Mouse (Mus musculus): ENCODE results near the gene Cbx8. TPM values are rescaled to one million over a fixed set of nuclear protein-coding genes. Genes with fewer than 3 reads are reported as not detected.

Gene Cbx8
- polyA plus RNA-seq, 1 experiment from 2014 or later, result 7.7 TPM

DNA sequence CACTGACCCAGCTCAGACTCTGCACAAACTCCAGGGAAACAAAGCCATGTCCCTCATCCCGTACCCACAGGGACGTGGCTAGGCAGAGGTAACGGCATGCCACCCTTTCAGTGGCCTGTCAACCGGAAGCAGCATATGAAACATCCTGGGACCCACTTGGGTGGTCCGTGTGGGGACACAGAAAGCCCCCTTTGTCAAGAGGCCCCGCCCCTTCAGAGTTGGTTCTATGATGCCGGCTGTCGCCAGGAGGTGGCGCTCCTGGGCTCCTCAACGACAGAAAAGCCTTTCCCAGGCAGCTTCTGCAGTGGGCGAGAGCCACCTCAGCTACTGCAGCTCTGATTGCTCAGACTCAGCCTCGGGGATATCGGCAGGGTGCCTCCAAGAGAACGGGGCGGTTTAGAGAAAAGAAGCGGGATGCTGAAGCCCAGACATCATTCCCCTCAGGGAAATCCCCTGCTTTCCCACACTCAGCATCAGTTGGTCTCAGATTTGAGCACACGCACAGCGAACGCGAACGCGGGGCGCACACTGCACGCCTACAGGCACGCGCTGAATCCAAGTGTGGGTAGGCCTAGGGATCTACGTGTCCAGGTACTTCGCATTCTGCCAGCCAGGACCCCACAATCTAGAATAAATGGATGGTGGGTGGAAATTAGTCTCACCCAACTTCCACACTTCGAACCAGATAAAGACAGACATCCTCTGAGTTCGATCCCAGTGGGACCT is 42.1 kb downstream of the Cbx8 start:
- peak; percentile 96 for DNase-seq (ENCODE audit: low spot score)
- Histone ChIP-seq H3K27me3 (replicated peaks; ENCODE audit: control insufficient read depth, insufficient read depth, low read length) (peaks cover 18% of the 10 kb centered on the region; the same call in 1 of the 2 replicates), H3K4me1 (replicated peaks; ENCODE audit: control insufficient read depth, insufficient read depth, low read length) (peaks cover 8% of the 10 kb centered on the region; the same call in 1 of the 2 replicates), H3K27ac (ENCODE audit: low read depth) (no peak overlapping the region), H3K4me2 (ENCODE audit: low read length) (peak overlapping the region; percentile 39; the same call in 1 of the 2 replicates), H3K9me3 (ENCODE audit: control insufficient read depth, low read length) (no peaks in the 10 kb centered on the region), H3K36me3 (ENCODE audit: control insufficient read depth, insufficient read depth, low read length) (no peaks in the 10 kb centered on the region), H3K9ac (ENCODE audit: low read length) (no peak overlapping the region), H3K4me3 (ENCODE audit: low read depth, low read length) (0 out of 2 replicates have a peak overlapping the region, but pooled peaks have one; percentile 13)
- 6% methylated on average over 30 of the region's 30 CpGs for WGBS
- ATAC-seq (replicated peaks; ENCODE audit: low FRiP score, low TSS enrichment, low read depth), result peak; percentile 57

DNA sequence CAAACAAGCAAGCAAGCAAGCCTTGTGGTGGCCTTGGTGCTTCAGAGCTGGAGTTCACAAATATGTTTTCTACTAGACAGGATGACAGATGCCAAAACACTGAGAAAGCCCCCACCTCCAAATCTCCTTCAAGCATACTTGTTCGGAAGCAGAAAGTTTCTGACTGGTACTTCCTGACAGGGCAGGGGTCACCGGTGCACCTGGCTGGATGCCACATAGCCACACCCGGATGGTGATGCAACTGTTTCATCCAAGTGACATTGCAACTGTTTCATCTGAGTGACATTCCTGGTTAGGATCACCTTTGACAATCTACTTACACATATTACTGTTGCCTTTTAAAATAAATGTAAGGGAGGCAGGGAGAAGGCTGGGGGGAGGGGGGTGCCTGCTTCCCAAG is 43.6 kb downstream of the Cbx8 start:
- H3K9ac ChIP-seq (ENCODE audit: low read length), result no peak overlapping the region
- H3K4me2 ChIP-seq (ENCODE audit: low read length), result no peak overlapping the region
- peaks cover 8% of the 10 kb centered on the region; the same call in 1 of the 2 replicates for H3K4me1 ChIP-seq (replicated peaks; ENCODE audit: control insufficient read depth, insufficient read depth, low read length)
- no peaks in the 10 kb centered on the region for H3K9me3 ChIP-seq (ENCODE audit: control insufficient read depth, low read length)
- no peak overlapping the region for H3K4me3 ChIP-seq (ENCODE audit: low read depth, low read length)
- no peaks in the 10 kb centered on the region for H3K36me3 ChIP-seq (ENCODE audit: control insufficient read depth, insufficient read depth, low read length)
- ATAC-seq (replicated peaks; ENCODE audit: low FRiP score, low TSS enrichment, low read depth) (no peak), DNase-seq (ENCODE audit: low spot score) (no peak)
- WGBS, result 74% methylated on average over 3 of the region's 3 CpGs
- H3K27me3 ChIP-seq (replicated peaks; ENCODE audit: control insufficient read depth, insufficient read depth, low read length), result peaks cover 18% of the 10 kb centered on the region; the same call in 1 of the 2 replicates
- H3K27ac ChIP-seq (ENCODE audit: low read depth), result no peak overlapping the region

GRCm38 (mm10) chr11:118995448-118995847 is 45.3 kb downstream of the Cbx8 start:
- WGBS, result 34% methylated on average over 4 of the region's 4 CpGs

DNA sequence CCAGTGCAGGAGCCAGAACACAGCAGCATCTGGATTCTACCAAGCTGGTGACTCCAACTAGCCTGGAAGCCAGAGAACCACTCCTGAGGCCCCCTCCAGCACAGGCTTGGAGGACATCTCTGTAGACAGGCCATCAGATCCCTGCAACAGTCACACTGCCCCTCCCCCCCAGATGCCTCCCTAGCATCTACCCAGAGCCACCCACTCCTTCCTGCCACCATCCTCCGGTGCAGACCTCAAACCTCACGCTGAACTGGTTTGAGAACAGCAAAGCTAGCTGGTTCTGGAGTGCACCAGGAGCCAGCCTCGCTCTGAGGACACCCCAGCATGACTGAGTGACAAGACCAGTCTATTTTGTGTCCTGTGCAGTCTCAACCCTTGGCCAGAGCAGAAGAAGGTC is 48.0 kb downstream of the Cbx8 start:
- H3K4me1 ChIP-seq (replicated peaks; ENCODE audit: control insufficient read depth, insufficient read depth, low read length), result peaks cover 5% of the 10 kb centered on the region; the same call in 1 of the 2 replicates
- H3K36me3 ChIP-seq (ENCODE audit: control insufficient read depth, insufficient read depth, low read length), result no peaks in the 10 kb centered on the region
- DNase-seq (ENCODE audit: low spot score) (no peak), ATAC-seq (replicated peaks; ENCODE audit: low FRiP score, low TSS enrichment, low read depth) (no peak)
- H3K4me3 ChIP-seq (ENCODE audit: low read depth, low read length), result no peak overlapping the region
- no peak overlapping the region for H3K27ac ChIP-seq (ENCODE audit: low read depth)
- no peaks in the 10 kb centered on the region for H3K9me3 ChIP-seq (ENCODE audit: control insufficient read depth, low read length)
- H3K27me3 ChIP-seq (replicated peaks; ENCODE audit: control insufficient read depth, insufficient read depth, low read length), result no peaks in the 10 kb centered on the region
- no peak overlapping the region for H3K4me2 ChIP-seq (ENCODE audit: low read length)
- WGBS, result 47% methylated on average over 3 of the region's 3 CpGs
- H3K9ac ChIP-seq (ENCODE audit: low read length), result no peak overlapping the region

More at GRCm38 (mm10) chr11:118995448-118995847, 45.3 kb downstream of the Cbx8 start:
- H3K4me1 ChIP-seq (replicated peaks; ENCODE audit: control insufficient read depth, insufficient read depth, low read length), result peaks cover 8% of the 10 kb centered on the region; the same call in 1 of the 2 replicates
- H3K4me3 ChIP-seq (ENCODE audit: low read depth, low read length), result no peak overlapping the region
- DNase-seq (ENCODE audit: low spot score) (no peak), ATAC-seq (replicated peaks; ENCODE audit: low FRiP score, low TSS enrichment, low read depth) (no peak)
- H3K27ac ChIP-seq (ENCODE audit: low read depth), result no peak overlapping the region
- no peak overlapping the region for H3K4me2 ChIP-seq (ENCODE audit: low read length)
- H3K36me3 ChIP-seq (ENCODE audit: control insufficient read depth, insufficient read depth, low read length), result no peaks in the 10 kb centered on the region
- H3K9me3 ChIP-seq (ENCODE audit: control insufficient read depth, low read length), result no peaks in the 10 kb centered on the region
- no peak overlapping the region for H3K9ac ChIP-seq (ENCODE audit: low read length)
- H3K27me3 ChIP-seq (replicated peaks; ENCODE audit: control insufficient read depth, insufficient read depth, low read length), result peaks cover 16% of the 10 kb centered on the region; the same call in 1 of the 2 replicates

DNA sequence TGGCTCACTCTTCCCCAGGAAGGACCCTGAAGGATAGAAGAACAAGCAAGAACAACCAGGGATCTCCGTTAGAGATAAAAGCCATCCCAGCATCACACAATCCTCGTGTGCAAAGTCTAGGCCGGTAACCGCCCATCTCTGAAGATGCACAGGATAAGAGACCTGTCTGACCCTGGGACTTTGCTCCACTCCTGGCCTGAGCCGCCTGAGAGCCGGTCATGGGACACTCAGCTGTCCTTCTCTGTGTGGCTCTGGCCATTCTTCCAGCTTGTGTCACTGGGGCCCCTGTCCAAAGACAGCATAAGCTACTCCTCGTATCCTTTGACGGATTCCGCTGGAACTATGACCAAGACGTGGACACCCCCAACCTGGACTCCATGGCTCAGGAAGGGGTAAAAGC is 52.8 kb downstream of the Cbx8 start, which contains the start of gene Enpp7:
Gene Enpp7 (plus strand): TSS at position 190 of the 400 bp plus-strand sequence.
- no peak within 1 kb of the TSS for H3K4me2 ChIP-seq (ENCODE audit: low read length)
- no peak within 1 kb of the TSS for H3K4me3 ChIP-seq (ENCODE audit: low read depth, low read length)
- no peaks in the 10 kb centered on the region for H3K9me3 ChIP-seq (ENCODE audit: control insufficient read depth, low read length)
- no peak within 1 kb of the TSS for H3K9ac ChIP-seq (ENCODE audit: low read length)
- no peaks in the 10 kb centered on the region for H3K27me3 ChIP-seq (replicated peaks; ENCODE audit: control insufficient read depth, insufficient read depth, low read length)
- no peak for DNase-seq (ENCODE audit: low spot score)
- H3K36me3 ChIP-seq (ENCODE audit: control insufficient read depth, insufficient read depth, low read length), result no peaks in the 10 kb centered on the region
- H3K4me1 ChIP-seq (replicated peaks; ENCODE audit: control insufficient read depth, insufficient read depth, low read length), result no peaks in the 10 kb centered on the region
- WGBS, result 89% methylated on average over 10 of the region's 10 CpGs
- no peak within 1 kb of the TSS for H3K27ac ChIP-seq (ENCODE audit: low read depth)
- ATAC-seq (replicated peaks; ENCODE audit: low FRiP score, low TSS enrichment, low read depth), result no peak

Other genes starting within 250 kb of the Cbx8 start
- 1.1 and 1.7 TPM in 2 replicates for gene Rbfox3, start 129.4 kb downstream of the Cbx8 start, polyA plus RNA-seq (2014; fragmentation: Nextera tagmentation; extraction: Ambion mirVana)
- not detected in 2 replicates for gene Enpp7, start 52.8 kb downstream of the Cbx8 start, polyA plus RNA-seq (2014; fragmentation: Nextera tagmentation; extraction: Ambion mirVana)
- 31.5 and 32.0 TPM in 2 replicates for gene Cbx2, start 18.0 kb downstream of the Cbx8 start, polyA plus RNA-seq (2014; fragmentation: Nextera tagmentation; extraction: Ambion mirVana)
- gene Cbx4, start 45.3 kb upstream of the Cbx8 start, polyA plus RNA-seq (2014; fragmentation: Nextera tagmentation; extraction: Ambion mirVana), result 9.9 and 10.5 TPM in 2 replicates
- 12.2 and 13.0 TPM in 2 replicates for gene Tbc1d16, start 187.5 kb upstream of the Cbx8 start, polyA plus RNA-seq (2014; fragmentation: Nextera tagmentation; extraction: Ambion mirVana)
- 4.0 and 5.1 TPM in 2 replicates for gene Ccdc40, start 187.6 kb upstream of the Cbx8 start, polyA plus RNA-seq (2014; fragmentation: Nextera tagmentation; extraction: Ambion mirVana)
- 57.3 and 62.3 TPM in 2 replicates for gene Gaa, start 226.9 kb upstream of the Cbx8 start, polyA plus RNA-seq (2014; fragmentation: Nextera tagmentation; extraction: Ambion mirVana)

Measured in intestine, embryonic 14.5 days (tissue).